In genomic region chr19:10296306-10296705, GRCm38 (mm10) we compare ENCODE assay signal across 9 mouse cellular contexts. TPM values are rescaled to one million over a fixed set of nuclear protein-coding genes. Genes with fewer than 3 reads are reported as not detected.
DNase-seq lines count a peak whose midpoint lies in the region; ATAC-seq and TF ChIP-seq lines count a peak whose summit lies in the region.
"Had no signal": no experiment of that assay in that cellular context is flagged by ENCODE, and none has a peak within 500 bp of the region (broad histone marks: within the 10 kb centered on the region; RNA-seq: fewer than 3 reads in every experiment).

No protein-coding gene starts in this region.

- TF ChIP-seq POLR2A in lung, adult 2 months (IDR thresholded peaks at IDR 0.05; ENCODE audit: borderline replicate concordance, extremely low read depth, low read depth, low read length): no peak
- TF ChIP-seq POLR2A in myocyte (IDR thresholded peaks at IDR 0.05; ENCODE audit: insufficient read length, low read depth): no peak

- no peak for ATAC-seq in forebrain, embryonic 13.5 days
- ATAC-seq in hindbrain, embryonic 15.5 days (ENCODE audit: low FRiP score, low read depth): no peak
- no peak for ATAC-seq in erythroid progenitor cell, adult 5-6 weeks (replicated peaks; ENCODE audit: low FRiP score, poor library complexity, severe bottlenecking)

- no peak overlapping the region for H3K4me3 ChIP-seq in forebrain, embryonic 10.5 days
- no peak overlapping the region for H3K4me3 ChIP-seq in forebrain, embryonic 13.5 days
- no peak overlapping the region for H3K4me3 ChIP-seq in lung, adult 2 months (replicated peaks; ENCODE audit: extremely low read depth, low read depth, low read length)
- no peak overlapping the region for H3K4me3 ChIP-seq in hindbrain, embryonic 15.5 days
- no peak overlapping the region for H3K4me3 ChIP-seq in myocyte

- H3K9ac ChIP-seq in forebrain, embryonic 13.5 days: no peak overlapping the region
- H3K9ac ChIP-seq in hindbrain, embryonic 15.5 days: no peak overlapping the region

- no peak for TF ChIP-seq CTCF in lung, adult 2 months (IDR thresholded peaks at IDR 0.05; ENCODE audit: insufficient read depth, low read length)

- DNase-seq in forebrain, embryonic 10.5 days (ENCODE audit: extremely low spot score, low spot score): no peak
- peak; percentile 25 for DNase-seq in lung, adult 2 months
- no peak for DNase-seq in lung, postnatal 25 days (ENCODE audit: low spot score)
- DNase-seq in spleen, postnatal 14 days (ENCODE audit: low spot score in 2 of 2): no peak

- no peak overlapping the region for H3K4me2 ChIP-seq in forebrain, embryonic 13.5 days
- no peak overlapping the region for H3K4me2 ChIP-seq in hindbrain, embryonic 15.5 days
- H3K4me2 ChIP-seq in myocyte (ENCODE audit: low read depth): peak overlapping the region; percentile 83

- H3K9me3 ChIP-seq in forebrain, embryonic 10.5 days: no peaks in the 10 kb centered on the region
- no peaks in the 10 kb centered on the region for H3K9me3 ChIP-seq in forebrain, embryonic 13.5 days (replicated peaks)
- no peaks in the 10 kb centered on the region for H3K9me3 ChIP-seq in hindbrain, embryonic 15.5 days

- 36% methylated on average over 5 of the region's 5 CpGs for WGBS in forebrain, embryonic 10.5 days
- WGBS in forebrain, embryonic 13.5 days: 30% methylated on average over 5 of the region's 5 CpGs
- WGBS in lung, adult 2 months: 41% methylated on average over 5 of the region's 5 CpGs
- 36% methylated on average over 5 of the region's 5 CpGs for WGBS in hindbrain, embryonic 15.5 days

- peaks cover 78% of the 10 kb centered on the region for H3K79me2 ChIP-seq in myocyte (ENCODE audit: control insufficient read depth, insufficient read depth)

- no peak overlapping the region for H3ac ChIP-seq in myocyte (ENCODE audit: control insufficient read depth, insufficient read length)

- peak overlapping the region; percentile 65 for H3K27ac ChIP-seq in forebrain, embryonic 10.5 days
- H3K27ac ChIP-seq in forebrain, embryonic 13.5 days: no peak overlapping the region
- H3K27ac ChIP-seq in hindbrain, embryonic 15.5 days (replicated peaks): 0 out of 2 replicates have a peak overlapping the region, but pooled peaks have one; percentile 29

- peaks cover 38% of the 10 kb centered on the region for H3K4me1 ChIP-seq in forebrain, embryonic 10.5 days
- H3K4me1 ChIP-seq in forebrain, embryonic 13.5 days: peaks cover 34% of the 10 kb centered on the region
- peaks cover 30% of the 10 kb centered on the region for H3K4me1 ChIP-seq in lung, adult 2 months (ENCODE audit: control insufficient read depth, insufficient read depth, low read length)
- H3K4me1 ChIP-seq in hindbrain, embryonic 15.5 days (replicated peaks): peaks cover 48% of the 10 kb centered on the region

- no peaks in the 10 kb centered on the region for H3K36me3 ChIP-seq in forebrain, embryonic 10.5 days (replicated peaks)
- H3K36me3 ChIP-seq in forebrain, embryonic 13.5 days (ENCODE audit: poor library complexity, severe bottlenecking): no peaks in the 10 kb centered on the region
- no peaks in the 10 kb centered on the region for H3K36me3 ChIP-seq in hindbrain, embryonic 15.5 days
- H3K36me3 ChIP-seq in myocyte (ENCODE audit: control insufficient read depth, insufficient read depth): no peaks in the 10 kb centered on the region

- H3K27me3 ChIP-seq in forebrain, embryonic 10.5 days (ENCODE audit: poor library complexity, severe bottlenecking): peaks cover 3% of the 10 kb centered on the region; the same call in 1 of the 2 replicates
- H3K27me3 ChIP-seq in forebrain, embryonic 13.5 days: no peaks in the 10 kb centered on the region
- H3K27me3 ChIP-seq in hindbrain, embryonic 15.5 days: no peaks in the 10 kb centered on the region
- H3K27me3 ChIP-seq in myocyte (ENCODE audit: control insufficient read depth, insufficient read depth, insufficient read length): no peaks in the 10 kb centered on the region

TF ChIP-seq in myocyte, 11 proteins besides CTCF, POLR2A, EP300 and RAD21:
- no peak for TF ChIP-seq USF1 (IDR thresholded peaks at IDR 0.05; ENCODE audit: low read depth)
- no peak for TF ChIP-seq MYOD1 (IDR thresholded peaks at IDR 0.05; ENCODE audit: control insufficient read depth in 1 of 3, insufficient read length in 2 of 3, low read depth in 2 of 3)
- no peak for TF ChIP-seq CEBPB (IDR thresholded peaks at IDR 0.05; ENCODE audit: insufficient read depth, poor library complexity, severe bottlenecking)
- TF ChIP-seq REST (IDR thresholded peaks at IDR 0.05; ENCODE audit: insufficient read depth, insufficient read length): no peak
- no peak for TF ChIP-seq TCF3 (IDR thresholded peaks at IDR 0.05; ENCODE audit: insufficient read length, low read depth)
- no peak for TF ChIP-seq POLR2AphosphoS2 (IDR thresholded peaks at IDR 0.05; ENCODE audit: insufficient read length, low read depth)
- no peak for TF ChIP-seq SRF (IDR thresholded peaks at IDR 0.05; ENCODE audit: control insufficient read depth, insufficient read length, low read depth)
- no peak for TF ChIP-seq MYOG (IDR thresholded peaks at IDR 0.05; ENCODE audit: control insufficient read depth in 1 of 3, insufficient read depth in 1 of 3, insufficient read length in 2 of 3, low read depth in 2 of 3)
- TF ChIP-seq TCF12 (IDR thresholded peaks at IDR 0.05; ENCODE audit: insufficient read depth, poor library complexity, severe bottlenecking): no peak
- no peak for TF ChIP-seq MAX (IDR thresholded peaks at IDR 0.05; ENCODE audit: low read depth)
- no peak for TF ChIP-seq E2F4 (IDR thresholded peaks at IDR 0.05; ENCODE audit: insufficient read depth)

RNA-seq across cellular contexts. Expression of gene Dagla, which starts 8.4 kb away (rescaled TPM):
- polyA plus RNA-seq in forebrain, embryonic 10.5 days (2016; fragmentation: Nextera tagmentation; extraction: Ambion mirVana): 1.7 and 1.9 TPM in 2 replicates
- polyA plus RNA-seq in forebrain, embryonic 13.5 days (2015; fragmentation: Nextera tagmentation; extraction: Ambion mirVana): 3.2 TPM in 2 replicates
- 15.3 TPM in 2 replicates for polyA plus RNA-seq in lung, adult 2 months (2012; rRNA removed)
- polyA plus RNA-seq in hindbrain, embryonic 15.5 days (2015; fragmentation: Nextera tagmentation; extraction: Ambion mirVana): 11.3 and 14.3 TPM in 2 replicates
- 9.6 TPM for polyA plus RNA-seq in myocyte (2012; fragmentation: generic; extraction: Trizol)
- not detected in 2 replicates for total RNA-seq in erythroid progenitor cell, adult 5-6 weeks (2015; ENCODE audit: low replicate concordance)
- total RNA-seq in erythroid progenitor cell, adult 5-6 weeks (2017; ENCODE audit: low replicate concordance): not detected in 2 replicates
- total RNA-seq: neutrophil, adult 5-6 weeks had no signal

RNA-seq across cellular contexts. Expression of gene Myrf, which starts 55.8 kb away (rescaled TPM):
- 2.1 and 2.9 TPM in 2 replicates for polyA plus RNA-seq in forebrain, embryonic 10.5 days (2016; fragmentation: Nextera tagmentation; extraction: Ambion mirVana)
- 0.22 and 0.31 TPM in 2 replicates for polyA plus RNA-seq in forebrain, embryonic 13.5 days (2015; fragmentation: Nextera tagmentation; extraction: Ambion mirVana)
- 54.8 and 62.8 TPM in 2 replicates for polyA plus RNA-seq in lung, adult 2 months (2012; rRNA removed)
- 0.76 and 0.92 TPM in 2 replicates for polyA plus RNA-seq in hindbrain, embryonic 15.5 days (2015; fragmentation: Nextera tagmentation; extraction: Ambion mirVana)
- polyA plus RNA-seq in myocyte (2012; fragmentation: generic; extraction: Trizol): 1.5 TPM
- total RNA-seq in erythroid progenitor cell, adult 5-6 weeks (2015; ENCODE audit: low replicate concordance): not detected in 2 replicates
- total RNA-seq in erythroid progenitor cell, adult 5-6 weeks (2017; ENCODE audit: low replicate concordance): not detected in 2 replicates
- total RNA-seq: neutrophil, adult 5-6 weeks had no signal

Comparison
In these comparisons a context has a peak if more than half of its experiments do, and no peak if none do; other contexts are left out.
1. RNA of gene Myrf, which starts 55.8 kb away (polyA plus RNA-seq): 54.8 to 62.8 TPM in lung, adult 2 months; 2.1 to 2.9 TPM in forebrain, embryonic 10.5 days, 1.5 TPM in myocyte (single experiment), 0.76 to 0.92 TPM in hindbrain, embryonic 15.5 days and 0.22 to 0.31 TPM in forebrain, embryonic 13.5 days; every median in the first group is over 10 times any median in the second.